Mouse (Mus musculus) subcutaneous adipose tissue, adult 2 months (tissue): Measurements from ENCODE around the gene P2rx2. TPM values are rescaled to one million over a fixed set of nuclear protein-coding genes. Genes with fewer than 3 reads are reported as not detected.

ENCODE experiments used
- polyA plus RNA-seq: library from polyadenylated mRNA; depleted of rRNA; stranded (reverse); fragments of >200 nt; gene quantifications from 2 replicates; pipeline ENCODE4 v1.2.3, GENCODE M21; 2012; ENCODE audit warnings: low replicate concordance; rRNA removed

Gene P2rx2
- polyA plus RNA-seq, result 0.46 and 4.0 TPM in 2 replicates

GRCm38 (mm10) chr5:110342648-110343284, at the start of gene P2rx2:
TSS of gene P2rx2 (minus strand) at chr5:110343212.

GRCm38 (mm10) chr5:110344524-110344923, 1.5 kb upstream of the P2rx2 start, which contains the start of gene Lrcol1:
TSS of gene Lrcol1 (plus strand) at chr5:110344730.

Other genes starting within 250 kb of the P2rx2 start
- 0.21 and 0.27 TPM in 2 replicates for gene Gm35315, start 248.8 kb downstream of the P2rx2 start, polyA plus RNA-seq
- 0.07 and 0.40 TPM in 2 replicates for gene Plcxd1, start 243.2 kb downstream of the P2rx2 start, polyA plus RNA-seq
- gene Gtpbp6, start 235.0 kb downstream of the P2rx2 start, polyA plus RNA-seq, result 70.9 and 137 TPM in 2 replicates
- gene Zfp605, start 233.1 kb downstream of the P2rx2 start, polyA plus RNA-seq, result 0.92 and 1.3 TPM in 2 replicates
- gene Chfr, start 207.4 kb downstream of the P2rx2 start, polyA plus RNA-seq, result 28.4 and 39.8 TPM in 2 replicates
- 11.2 and 13.7 TPM in 2 replicates for gene Golga3, start 166.5 kb downstream of the P2rx2 start, polyA plus RNA-seq
- gene Ankle2, start 112.2 kb downstream of the P2rx2 start, polyA plus RNA-seq, result 10.1 and 16.1 TPM in 2 replicates
- gene Pgam5, start 73.3 kb downstream of the P2rx2 start, polyA plus RNA-seq, result 24.5 and 35.1 TPM in 2 replicates
- 19.6 and 48.8 TPM in 2 replicates for gene Pxmp2, start 57.0 kb downstream of the P2rx2 start, polyA plus RNA-seq
- 3.6 and 11.5 TPM in 2 replicates for gene Pole, start 56.9 kb downstream of the P2rx2 start, polyA plus RNA-seq
- 0.18 TPM in 1 of 2 replicates, not detected in the other for gene Lrcol1, start 1.5 kb upstream of the P2rx2 start, polyA plus RNA-seq
- gene Fbrsl1, start 105.3 kb upstream of the P2rx2 start, polyA plus RNA-seq, result 25.8 and 48.2 TPM in 2 replicates
- gene Galnt9, start 201.1 kb upstream of the P2rx2 start, polyA plus RNA-seq, result 0.52 and 0.59 TPM in 2 replicates